Mouse (Mus musculus) midbrain, embryonic 12.5 days (tissue): Measurements from ENCODE around the gene Gnaz. TPM values are rescaled to one million over a fixed set of nuclear protein-coding genes. Genes with fewer than 3 reads are reported as not detected.

Experiments
- polyA plus RNA-seq: library from polyadenylated mRNA; unstranded; fragments of >200 nt; fragmentation: Nextera tagmentation; extraction: Ambion mirVana; gene quantifications from 2 replicates; pipeline ENCODE4 v1.2.1, GENCODE M21; 2016

Gnaz gene
- polyA plus RNA-seq, 1 experiment from 2014 or later: 22.2 TPM

Other genes with a start within 250 kb of the Gnaz start
- 0.35 TPM in 1 of 2 replicates, not detected in the other for gene Rsph14, start 65.4 kb downstream of the Gnaz start, polyA plus RNA-seq
- 11.1 and 12.2 TPM in 2 replicates for gene Rab36, start 69.9 kb downstream of the Gnaz start, polyA plus RNA-seq
- 10.8 and 11.7 TPM in 2 replicates for gene Bcr, start 93.4 kb downstream of the Gnaz start, polyA plus RNA-seq
- 52.0 and 52.1 TPM in 2 replicates for gene Specc1l, start 244.9 kb downstream of the Gnaz start, polyA plus RNA-seq